Mouse (Mus musculus) embryo, embryonic 11.5 days (tissue): Measurements from ENCODE around the gene Atp5g3.
A peak's percentile ranks its signal among the peaks of the same experiment; 100 is the strongest.
"Not testable (repeated sequence)": the region's sequence is repeated elsewhere in the genome, so short reads cannot be mapped to it uniquely, and the experiment has no call there.

Experiments
- DNase-seq: peaks from one replicate; pipeline ENCODE4 v3.0.0-alpha.2; 2012; ENCODE audit warnings: low read depth, low spot score

Gene Atp5g3

DNA sequence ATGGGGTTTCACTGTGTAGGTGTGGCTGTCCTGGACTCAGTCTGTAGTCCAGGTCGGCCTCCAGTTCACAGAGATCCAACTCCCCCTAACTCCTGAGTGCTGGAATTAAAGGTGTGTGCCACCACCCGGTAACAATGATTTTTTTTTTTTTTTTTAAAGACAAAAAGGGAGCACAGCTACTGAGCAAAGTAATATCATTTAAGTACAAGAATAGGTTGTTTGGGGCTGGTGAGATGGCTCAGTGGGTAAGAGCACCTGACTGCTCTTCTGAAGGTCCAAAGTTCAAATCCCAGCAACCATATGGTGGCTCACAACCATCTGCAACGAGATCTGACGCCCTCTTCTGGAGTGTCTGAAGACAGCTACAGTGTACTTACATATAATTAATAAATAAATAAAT is 14.2 kb downstream of the Atp5g3 start:
- DNase-seq = not testable (repeated sequence)

DNA sequence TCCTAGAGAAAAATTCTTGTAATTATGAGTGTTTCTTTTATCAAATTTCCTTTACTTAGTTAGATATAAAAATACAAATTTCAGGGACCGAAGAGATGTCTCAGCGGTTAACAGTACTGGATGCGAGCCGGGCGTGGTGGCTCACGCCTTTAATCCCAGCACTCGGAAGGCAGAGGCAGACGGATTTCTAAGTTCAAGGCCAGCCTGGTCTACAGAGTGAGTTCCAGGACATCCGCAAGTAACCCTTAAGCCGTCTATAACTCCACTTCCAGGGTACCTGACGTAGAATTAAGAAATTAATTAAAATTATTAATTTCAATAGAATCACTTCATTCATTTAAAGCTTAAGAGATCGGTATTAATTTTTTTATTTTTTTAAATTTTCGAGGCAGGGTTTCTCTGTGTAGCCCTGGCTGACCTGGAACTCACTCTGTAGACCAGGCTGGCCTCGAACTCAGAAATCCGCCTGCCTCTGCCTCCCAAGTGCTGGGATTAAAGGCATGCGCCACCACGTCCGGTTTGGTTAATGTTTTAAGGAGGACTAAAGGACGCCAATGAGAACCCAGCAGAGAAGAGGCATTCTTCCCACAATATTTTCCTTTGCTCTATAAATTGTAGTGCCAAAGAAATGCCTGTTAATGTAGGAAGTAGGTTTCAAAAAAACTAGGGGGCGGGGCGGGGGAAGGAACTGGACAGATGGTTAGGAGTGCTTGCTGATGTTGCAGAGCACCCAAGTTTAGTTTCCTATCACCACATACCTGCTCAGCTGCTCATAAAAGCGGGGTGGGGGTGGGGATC is 17.5 kb downstream of the Atp5g3 start:
- no peak for DNase-seq

- DNase-seq = peak; percentile 99
Observed at GRCm38 (mm10) chr2:73892464-73893296, 18.4 kb downstream of the Atp5g3 start, which contains the start of gene Atf2. Gene Atf2, minus strand, starts transcription at chr2:73892639.

GRCm38 (mm10) chr2:73891701-73892463 is 19.2 kb downstream of the Atp5g3 start:
- DNase-seq = no peak

- no peak for DNase-seq
Observed at GRCm38 (mm10) chr2:73885997-73886396, 25.1 kb downstream of the Atp5g3 start.

DNA sequence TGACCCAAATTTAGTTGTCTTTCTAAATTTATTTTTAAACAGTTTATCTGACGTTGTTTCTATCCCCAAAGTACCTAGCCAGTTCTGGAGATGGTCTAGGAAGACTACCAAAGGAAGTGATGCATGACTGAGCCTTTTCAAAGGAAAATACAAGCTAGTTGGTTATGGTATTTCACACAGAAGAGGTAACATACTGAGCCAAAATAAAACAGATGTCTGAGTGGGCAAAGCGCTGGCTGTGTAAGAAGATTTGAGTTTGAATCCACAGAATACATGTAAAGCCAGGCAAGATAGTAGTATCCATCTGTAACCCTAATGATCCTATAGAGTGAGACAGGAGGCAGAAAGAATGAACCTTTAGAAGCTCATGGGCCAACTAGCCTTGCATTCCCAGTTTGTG is 33.2 kb downstream of the Atp5g3 start:
- no peak for DNase-seq

DNA sequence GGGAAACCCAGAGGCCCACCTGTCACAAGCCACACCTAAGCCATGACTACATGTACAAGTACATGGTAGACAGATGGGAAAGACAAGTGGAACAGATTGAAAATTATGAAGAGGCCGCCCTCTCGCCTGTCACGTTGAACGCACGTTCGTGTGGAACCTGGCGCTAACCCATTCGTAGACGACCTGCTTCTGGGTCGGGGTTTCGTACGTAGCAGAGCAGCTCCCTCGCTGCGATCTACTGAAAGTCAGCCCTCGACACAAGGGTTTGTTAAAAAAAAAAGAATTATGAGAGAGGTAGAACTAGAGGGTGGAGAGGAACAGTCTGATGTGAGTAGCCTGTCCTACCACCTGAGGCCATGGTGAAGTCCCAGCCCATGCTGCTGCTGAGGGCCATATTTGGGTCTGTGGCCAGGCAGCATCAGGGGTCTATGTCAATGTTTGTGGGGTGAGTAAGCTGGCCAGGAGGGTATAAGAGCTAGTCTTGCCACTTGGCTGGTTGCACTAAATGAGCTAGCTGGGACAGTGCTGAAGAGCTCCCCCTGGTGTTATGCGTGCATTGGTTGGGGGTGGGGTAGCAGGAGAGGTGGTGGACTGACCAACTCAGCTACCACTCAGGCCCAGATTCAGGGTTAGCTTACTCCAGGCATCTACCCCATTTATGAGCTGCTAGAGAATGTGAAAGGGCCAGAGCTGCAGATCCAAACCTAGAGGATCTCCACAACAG is 43.2 kb downstream of the Atp5g3 start:
- no peak for DNase-seq

DNA sequence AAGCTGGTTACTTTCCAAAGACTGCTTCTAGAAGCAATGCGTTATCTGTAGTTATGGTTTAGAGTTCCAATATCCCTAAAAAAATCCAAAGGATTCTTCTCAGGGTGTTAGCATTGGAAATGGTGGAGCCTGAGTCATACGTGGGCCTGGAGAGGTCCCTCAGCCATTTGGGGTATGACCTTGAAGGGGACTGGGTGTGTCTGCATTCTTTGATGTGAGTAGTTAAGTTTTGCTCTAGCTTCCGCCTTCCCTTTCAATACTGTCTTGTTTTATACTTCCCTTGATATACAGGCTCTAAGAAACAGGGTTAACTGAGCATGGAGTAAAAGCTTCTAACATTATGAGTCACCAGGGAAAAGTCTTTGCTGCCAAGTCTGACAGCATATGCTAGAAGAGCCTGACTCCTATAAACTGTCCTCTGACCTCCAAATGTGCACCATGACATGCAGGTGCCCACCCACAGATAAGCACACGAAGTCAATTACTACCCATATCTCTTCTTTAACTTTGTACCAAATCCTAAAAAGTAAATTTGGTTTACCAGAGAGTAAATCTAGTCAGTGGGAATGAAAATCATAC is 51.0 kb downstream of the Atp5g3 start:
- no peak for DNase-seq
